In genomic region chr17:10464700-10465099, GRCm38 (mm10) we compare ENCODE assay signal across 21 mouse cellular contexts.
DNase-seq lines count a peak whose midpoint lies in the region; ATAC-seq and TF ChIP-seq lines count a peak whose summit lies in the region.
"Had no signal": no experiment of that assay in that cellular context is flagged by ENCODE, and none has a peak within 500 bp of the region (broad histone marks: within the 10 kb centered on the region; RNA-seq: fewer than 3 reads in every experiment).

No protein-coding gene starts in this region.

- no peak overlapping the region for H3K4me3 ChIP-seq in forebrain, embryonic 11.5 days (ENCODE audit: low read depth, low read length)
- no peak overlapping the region for H3K4me3 ChIP-seq in forebrain, embryonic 14.5 days (ENCODE audit: low read depth, low read length)
- H3K4me3 ChIP-seq in limb, embryonic 15.5 days = no peak overlapping the region
- H3K4me3 ChIP-seq in limb, embryonic 10.5 days = no peak overlapping the region
- H3K4me3 ChIP-seq in embryonic facial prominence, embryonic 10.5 days = no peak overlapping the region
- no peak overlapping the region for H3K4me3 ChIP-seq in lung, postnatal 0 days (ENCODE audit: low read depth, low read length)
- H3K4me3 ChIP-seq: embryonic facial prominence, embryonic 12.5 days; forebrain, embryonic 13.5 days; heart, embryonic 15.5 days; hindbrain, embryonic 15.5 days had no signal

- no peak overlapping the region for H3K27ac ChIP-seq in forebrain, embryonic 11.5 days (ENCODE audit: low read depth, low read length)
- no peak overlapping the region for H3K27ac ChIP-seq in forebrain, embryonic 14.5 days (ENCODE audit: low read depth, low read length)
- no peak overlapping the region for H3K27ac ChIP-seq in limb, embryonic 15.5 days
- H3K27ac ChIP-seq in limb, embryonic 10.5 days = no peak overlapping the region
- H3K27ac ChIP-seq in embryonic facial prominence, embryonic 10.5 days (replicated peaks) = peak overlapping the region; percentile 24; the same call in 1 of the 2 replicates
- H3K27ac ChIP-seq in lung, postnatal 0 days (ENCODE audit: low read length) = peak overlapping the region; percentile 84
- H3K27ac ChIP-seq: embryonic facial prominence, embryonic 12.5 days; forebrain, embryonic 13.5 days; heart, embryonic 15.5 days; hindbrain, embryonic 15.5 days had no signal

- WGBS in forebrain, embryonic 11.5 days = 65% methylated on average over 3 of the region's 3 CpGs
- 74% methylated on average over 3 of the region's 3 CpGs for WGBS in forebrain, embryonic 14.5 days
- WGBS in limb, embryonic 15.5 days = 58% methylated on average over 3 of the region's 3 CpGs
- WGBS in limb, embryonic 10.5 days = 68% methylated on average over 3 of the region's 3 CpGs
- 69% methylated on average over 3 of the region's 3 CpGs for WGBS in embryonic facial prominence, embryonic 10.5 days
- WGBS in lung, postnatal 0 days = 37% methylated on average over 3 of the region's 3 CpGs

- no peaks in the 10 kb centered on the region for H3K9me3 ChIP-seq in forebrain, embryonic 11.5 days (ENCODE audit: control insufficient read depth, low read length)
- H3K9me3 ChIP-seq in forebrain, embryonic 14.5 days (replicated peaks; ENCODE audit: control insufficient read depth, low read length) = no peaks in the 10 kb centered on the region
- no peaks in the 10 kb centered on the region for H3K9me3 ChIP-seq in limb, embryonic 15.5 days
- H3K9me3 ChIP-seq in limb, embryonic 10.5 days (replicated peaks) = no peaks in the 10 kb centered on the region
- H3K9me3 ChIP-seq in embryonic facial prominence, embryonic 10.5 days = no peaks in the 10 kb centered on the region
- H3K9me3 ChIP-seq in lung, postnatal 0 days (ENCODE audit: low read length) = no peaks in the 10 kb centered on the region
- H3K9me3 ChIP-seq: embryonic facial prominence, embryonic 12.5 days; forebrain, embryonic 13.5 days; heart, embryonic 15.5 days; hindbrain, embryonic 15.5 days had no signal

- no peak overlapping the region for H3K4me2 ChIP-seq in forebrain, embryonic 11.5 days (ENCODE audit: low read depth, low read length, severe bottlenecking)
- H3K4me2 ChIP-seq in forebrain, embryonic 14.5 days (ENCODE audit: low read length) = no peak overlapping the region
- no peak overlapping the region for H3K4me2 ChIP-seq in limb, embryonic 15.5 days
- H3K4me2 ChIP-seq in lung, postnatal 0 days (replicated peaks; ENCODE audit: low read depth, low read length) = no peak overlapping the region
- H3K4me2 ChIP-seq: embryonic facial prominence, embryonic 12.5 days; forebrain, embryonic 13.5 days; heart, embryonic 11.5 days; heart, embryonic 15.5 days; hindbrain, embryonic 15.5 days had no signal

- no peak overlapping the region for H3K9ac ChIP-seq in forebrain, embryonic 11.5 days (ENCODE audit: low read length)
- H3K9ac ChIP-seq in forebrain, embryonic 14.5 days (ENCODE audit: low read length) = no peak overlapping the region
- no peak overlapping the region for H3K9ac ChIP-seq in limb, embryonic 15.5 days
- H3K9ac ChIP-seq in lung, postnatal 0 days (replicated peaks; ENCODE audit: low read depth) = no peak overlapping the region
- H3K9ac ChIP-seq: embryonic facial prominence, embryonic 12.5 days; forebrain, embryonic 13.5 days; heart, embryonic 15.5 days; hindbrain, embryonic 15.5 days had no signal

- no peaks in the 10 kb centered on the region for H3K27me3 ChIP-seq in forebrain, embryonic 11.5 days (ENCODE audit: control insufficient read depth, insufficient read depth, low read length)
- no peaks in the 10 kb centered on the region for H3K27me3 ChIP-seq in forebrain, embryonic 14.5 days (replicated peaks; ENCODE audit: control insufficient read depth, insufficient read depth, low read length)
- H3K27me3 ChIP-seq in limb, embryonic 15.5 days = no peaks in the 10 kb centered on the region
- H3K27me3 ChIP-seq in limb, embryonic 10.5 days (ENCODE audit: low read depth, poor library complexity, severe bottlenecking) = no peaks in the 10 kb centered on the region
- H3K27me3 ChIP-seq in embryonic facial prominence, embryonic 10.5 days (replicated peaks; ENCODE audit: low read depth, poor library complexity, severe bottlenecking) = no peaks in the 10 kb centered on the region
- no peaks in the 10 kb centered on the region for H3K27me3 ChIP-seq in lung, postnatal 0 days (replicated peaks; ENCODE audit: insufficient read depth, low read length)
- H3K27me3 ChIP-seq: CH12.LX; embryonic facial prominence, embryonic 12.5 days; forebrain, embryonic 13.5 days; heart, embryonic 15.5 days; hindbrain, embryonic 15.5 days; Patski had no signal

- no peaks in the 10 kb centered on the region for H3K36me3 ChIP-seq in forebrain, embryonic 11.5 days (ENCODE audit: control insufficient read depth, insufficient read depth, low read length)
- no peaks in the 10 kb centered on the region for H3K36me3 ChIP-seq in forebrain, embryonic 14.5 days (ENCODE audit: control insufficient read depth, insufficient read depth, low read length)
- H3K36me3 ChIP-seq in limb, embryonic 15.5 days = no peaks in the 10 kb centered on the region
- no peaks in the 10 kb centered on the region for H3K36me3 ChIP-seq in limb, embryonic 10.5 days
- H3K36me3 ChIP-seq in embryonic facial prominence, embryonic 10.5 days (replicated peaks) = no peaks in the 10 kb centered on the region
- no peaks in the 10 kb centered on the region for H3K36me3 ChIP-seq in lung, postnatal 0 days (ENCODE audit: insufficient read depth, low read length)
- H3K36me3 ChIP-seq: embryonic facial prominence, embryonic 12.5 days; heart, embryonic 15.5 days; hindbrain, embryonic 15.5 days had no signal

- DNase-seq in forebrain, embryonic 11.5 days (ENCODE audit: low spot score) = peak; percentile 15
- no peak for DNase-seq in forebrain, embryonic 14.5 days (ENCODE audit: low spot score)
- DNase-seq in limb, embryonic 10.5 days (ENCODE audit: low spot score) = no peak
- DNase-seq in embryonic facial prominence, embryonic 10.5 days (ENCODE audit: low spot score) = no peak
- DNase-seq in lung, postnatal 0 days (ENCODE audit: low spot score) = peak; percentile 58
- no peak for DNase-seq in embryo, embryonic 11 days
- DNase-seq: adrenal gland, postnatal 14 days; cerebellum, adult 18-20 months; cerebellum, postnatal 10 days; gastrocnemius, postnatal 36 days; heart, adult 18-20 months; heart, postnatal 36 days had no signal

- no peaks in the 10 kb centered on the region for H3K4me1 ChIP-seq in forebrain, embryonic 11.5 days (replicated peaks; ENCODE audit: control insufficient read depth, insufficient read depth, low read length)
- no peaks in the 10 kb centered on the region for H3K4me1 ChIP-seq in forebrain, embryonic 14.5 days (ENCODE audit: control insufficient read depth, insufficient read depth, low read length)
- no peaks in the 10 kb centered on the region for H3K4me1 ChIP-seq in limb, embryonic 15.5 days
- no peaks in the 10 kb centered on the region for H3K4me1 ChIP-seq in limb, embryonic 10.5 days
- no peaks in the 10 kb centered on the region for H3K4me1 ChIP-seq in embryonic facial prominence, embryonic 10.5 days
- peaks cover 9% of the 10 kb centered on the region; the same call in 1 of the 2 replicates for H3K4me1 ChIP-seq in lung, postnatal 0 days (ENCODE audit: insufficient read depth, low read depth, low read length)
- H3K4me1 ChIP-seq: embryonic facial prominence, embryonic 12.5 days; forebrain, embryonic 13.5 days; hindbrain, embryonic 15.5 days had no signal

- TF ChIP-seq EP300 in lung, postnatal 0 days (IDR thresholded peaks at IDR 0.05) = peak; percentile 93

- ATAC-seq in forebrain, embryonic 11.5 days (replicated peaks; ENCODE audit: low FRiP score) = no peak
- no peak for ATAC-seq in forebrain, embryonic 14.5 days
- 0 out of 2 replicates have a peak, but pooled peaks have one; percentile 30 for ATAC-seq in limb, embryonic 15.5 days (ENCODE audit: insufficient number of reproducible peaks, low FRiP score, low TSS enrichment, low read depth)
- peak; percentile 63 for ATAC-seq in lung, postnatal 0 days
- ATAC-seq: activated CD4-positive, CD25-positive, alpha-beta regulatory T cell, adult 4 months; forebrain, embryonic 13.5 days had no signal

- TF ChIP-seq CTCF in lung, postnatal 0 days (IDR thresholded peaks at IDR 0.05) = no peak

Comparison
In these comparisons a context has a peak if more than half of its experiments do, and no peak if none do; other contexts are left out.
1. DNase-seq: peak in forebrain, embryonic 11.5 days (single experiment) and lung, postnatal 0 days (single experiment); none in forebrain, embryonic 14.5 days (single experiment), limb, embryonic 10.5 days (single experiment), embryonic facial prominence, embryonic 10.5 days (single experiment) and embryo, embryonic 11 days (single experiment).
2. ATAC-seq: peak in limb, embryonic 15.5 days (single experiment) and lung, postnatal 0 days (single experiment); none in forebrain, embryonic 11.5 days (single experiment) and forebrain, embryonic 14.5 days (single experiment).
3. H3K27ac ChIP-seq: peak in embryonic facial prominence, embryonic 10.5 days (single experiment) and lung, postnatal 0 days (single experiment); none in forebrain, embryonic 11.5 days (single experiment), forebrain, embryonic 14.5 days (single experiment), limb, embryonic 15.5 days (single experiment) and limb, embryonic 10.5 days (single experiment).